Mouse (Mus musculus) adrenal gland, postnatal 4 days (tissue): ENCODE results near the gene Fgf16. TPM values are rescaled to one million over a fixed set of nuclear protein-coding genes. Genes with fewer than 3 reads are reported as not detected.

ENCODE experiments used
- DNase-seq, 2 experiments: peaks; one replicate each; pipeline ENCODE4 v3.0.0; 2021 to 2022; ENCODE audit warnings: low spot score in 2 of 2, mixed read lengths in 2 of 2
- long read RNA-seq, 2 experiments: library from polyadenylated mRNA; stranded (forward); transcript quantifications; one replicate each; pipeline ENCODE4 v2.0.0; 2021
- total RNA-seq, 2 experiments: library from RNA; stranded (reverse); gene quantifications; 2 replicates each; pipeline ENCODE4 v1.2.3; 2021

Gene Fgf16
- total RNA-seq, result under 1 TPM; 0.25 to 0.64 TPM
- long read RNA-seq, experiment 1, result 0 reads
- long read RNA-seq, experiment 2, partial matches to known transcripts, result 0 of 2 reads
- long read RNA-seq, experiment 2, other reads (novel, unspliced or antisense), result 2 of 2 reads

DNA sequence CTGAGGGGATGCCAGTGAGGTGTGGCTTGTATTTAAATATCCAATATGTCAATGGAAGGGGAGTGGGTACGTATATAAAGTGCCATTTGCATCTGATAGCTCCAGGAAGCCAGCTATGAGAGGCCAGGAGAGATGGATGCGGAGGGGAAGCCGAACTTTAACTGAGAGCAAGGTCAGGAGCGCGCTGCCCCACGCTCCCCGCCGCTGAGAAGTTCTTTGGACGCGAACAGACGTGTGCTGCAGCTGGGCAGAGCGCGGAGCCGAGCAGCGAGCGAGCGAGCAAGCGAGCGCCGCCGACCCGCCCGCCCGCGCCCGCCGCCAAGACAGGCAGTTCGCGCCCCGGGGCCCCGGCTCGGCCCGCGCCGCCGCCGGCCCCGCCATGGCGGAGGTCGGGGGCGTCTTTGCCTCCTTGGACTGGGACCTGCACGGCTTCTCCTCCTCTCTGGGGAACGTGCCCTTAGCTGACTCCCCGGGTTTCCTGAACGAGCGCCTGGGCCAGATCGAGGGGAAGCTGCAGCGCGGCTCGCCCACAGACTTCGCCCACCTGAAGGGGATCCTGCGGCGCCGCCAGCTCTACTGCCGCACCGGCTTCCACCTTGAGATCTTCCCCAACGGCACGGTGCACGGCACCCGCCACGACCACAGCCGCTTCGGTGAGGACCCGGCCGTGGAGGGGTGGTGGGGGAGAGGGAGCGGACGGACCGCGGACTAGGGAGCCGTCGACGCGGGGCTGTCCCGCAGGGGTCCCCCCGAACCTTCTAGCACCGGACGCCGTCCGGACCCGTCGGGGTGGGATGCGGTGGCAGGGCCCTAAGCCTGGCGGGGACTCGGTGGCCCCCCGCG lies at the start of gene Fgf16:
TSS of gene Fgf16 (plus strand) at position 118 of the 843 bp plus-strand sequence.
- no peak for DNase-seq

DNA sequence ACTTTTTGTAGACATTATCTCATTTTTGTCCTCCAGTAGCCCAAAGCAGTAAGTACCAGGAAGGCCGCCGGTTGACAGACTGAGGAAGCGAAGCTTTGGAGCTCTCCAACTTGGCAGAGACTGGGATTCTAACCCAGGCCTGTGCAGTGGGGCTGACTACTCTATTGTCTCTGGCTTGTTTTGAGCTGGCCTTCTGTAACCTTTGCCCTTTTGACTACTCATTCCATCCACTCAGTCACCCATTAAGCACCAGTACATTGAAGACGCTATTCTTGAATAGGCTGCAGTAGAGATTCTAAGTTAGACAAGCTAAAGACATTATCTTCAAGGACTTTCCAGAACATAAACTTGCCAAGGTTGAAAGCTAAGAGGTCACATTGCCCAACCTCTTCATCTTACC lies 49.3 kb upstream of the Fgf16 start:
- DNase-seq, result no peak

DNA sequence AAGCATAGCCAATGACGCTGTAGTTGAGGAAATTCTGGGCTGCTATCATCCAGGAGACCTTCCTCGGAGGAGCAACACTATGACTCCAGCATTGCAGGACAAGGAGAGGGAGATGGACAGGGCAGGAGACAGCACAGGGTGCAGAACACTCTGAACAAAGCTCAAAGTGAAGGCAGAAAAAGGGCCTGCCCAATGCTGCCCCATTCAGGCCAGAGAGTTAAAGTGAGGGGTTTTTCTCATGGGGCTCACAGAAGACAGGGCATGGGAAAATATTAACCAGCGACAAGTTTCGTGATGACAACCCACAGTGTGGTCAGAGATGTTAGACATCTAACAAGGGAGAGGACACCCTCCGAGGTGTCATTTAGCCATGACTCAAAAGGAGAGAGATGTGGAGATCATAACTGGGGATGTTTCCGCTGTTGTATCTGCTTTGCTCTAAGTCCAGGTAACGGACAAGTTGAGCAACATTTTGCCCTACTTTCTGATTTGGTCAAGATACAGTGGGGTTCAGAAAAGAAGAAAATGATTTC lies 48.2 kb upstream of the Fgf16 start:
- no peak for DNase-seq

DNA sequence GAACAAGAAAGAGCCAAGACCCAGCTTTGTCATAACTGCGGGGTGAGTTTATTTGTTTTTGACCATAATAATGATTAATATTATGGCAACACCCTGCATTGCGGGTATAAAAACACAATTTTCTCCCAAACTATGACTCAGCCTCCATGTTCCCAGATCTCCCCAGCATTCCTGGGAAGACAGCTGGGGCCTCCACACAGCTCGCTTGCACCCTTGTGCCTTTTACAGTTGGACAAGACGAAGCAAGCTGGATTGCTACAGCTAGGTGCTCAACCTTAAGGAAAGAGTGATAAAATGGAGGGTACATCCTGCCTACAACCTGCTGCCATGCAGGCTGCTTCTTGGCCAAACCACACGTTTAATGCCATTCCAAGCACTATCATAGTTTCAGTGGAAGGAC lies 45.7 kb upstream of the Fgf16 start:
- DNase-seq, result no peak

DNA sequence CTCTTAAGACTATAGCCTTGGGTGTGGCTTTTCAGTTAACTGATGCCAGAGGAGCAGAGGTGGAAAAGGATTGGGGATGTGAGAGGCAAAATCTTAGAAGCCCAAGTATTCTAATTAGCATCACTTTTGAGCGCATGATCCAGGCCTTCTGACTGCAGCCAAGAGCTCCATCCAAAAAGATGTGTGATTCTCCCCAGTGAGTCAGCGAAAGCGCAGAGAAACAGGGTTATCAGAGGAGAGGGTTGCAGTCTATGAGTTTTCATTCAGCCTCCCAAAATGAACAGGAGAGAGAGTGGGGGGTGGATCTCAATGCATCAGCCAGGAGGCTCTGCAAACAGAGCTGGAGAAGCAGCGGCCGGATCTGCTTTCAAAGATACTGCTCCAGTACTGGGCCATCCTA lies 45.1 kb upstream of the Fgf16 start:
- DNase-seq, result no peak

DNA sequence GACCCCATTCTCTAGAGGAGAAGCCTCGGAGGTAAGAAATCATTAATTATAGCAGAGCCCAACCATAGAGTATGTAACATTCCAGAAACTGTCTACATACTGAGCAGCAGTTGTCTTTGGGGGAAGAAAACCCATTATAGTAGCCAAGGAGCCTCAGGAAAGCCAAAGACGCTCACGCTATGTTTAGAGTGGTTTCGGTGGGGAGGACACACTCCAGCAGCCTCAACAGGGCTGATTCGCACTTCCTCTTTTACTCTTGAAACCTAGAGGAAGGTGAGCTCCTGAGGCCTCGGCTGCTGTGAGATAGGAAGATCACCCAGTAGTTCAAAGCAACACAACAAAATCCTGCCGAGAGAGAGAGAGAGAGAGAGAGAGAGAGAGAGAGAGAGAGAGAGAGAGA lies 39.9 kb upstream of the Fgf16 start:
- no peak for DNase-seq

DNA sequence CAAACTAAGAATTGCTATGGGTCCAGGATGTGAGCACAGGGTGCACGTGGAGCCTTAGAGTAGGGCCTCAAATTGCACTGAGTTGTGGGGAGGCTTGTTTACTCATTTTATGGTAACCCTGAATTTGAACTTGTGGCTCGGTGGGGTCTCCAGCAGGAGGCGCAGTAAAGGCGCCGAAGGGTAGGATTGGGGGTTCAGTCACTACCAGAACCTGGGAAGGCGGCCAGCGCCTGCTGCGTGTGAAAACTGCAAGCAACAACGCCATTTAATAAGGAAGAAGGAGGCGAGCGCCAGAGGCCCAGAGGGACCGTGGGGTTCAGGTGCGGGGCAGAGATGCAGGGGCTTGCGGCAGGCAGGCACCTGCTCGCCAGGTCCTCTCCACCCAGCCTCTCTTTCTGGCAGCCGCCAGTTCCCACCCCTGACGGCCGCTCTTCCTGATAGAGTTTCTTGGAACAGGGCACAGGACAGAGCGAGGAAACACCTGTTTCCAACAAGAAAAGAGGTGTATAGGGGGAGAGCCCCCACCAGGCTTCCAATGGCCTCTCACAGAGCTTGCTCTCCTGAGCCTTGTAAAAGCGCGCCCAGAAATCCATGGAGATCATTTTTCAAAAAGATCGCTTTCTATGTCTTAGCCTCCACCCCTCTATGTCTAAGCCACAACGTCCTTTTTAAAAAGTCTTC lies 1.1 kb upstream of the Fgf16 start:
- no peak for DNase-seq

DNA sequence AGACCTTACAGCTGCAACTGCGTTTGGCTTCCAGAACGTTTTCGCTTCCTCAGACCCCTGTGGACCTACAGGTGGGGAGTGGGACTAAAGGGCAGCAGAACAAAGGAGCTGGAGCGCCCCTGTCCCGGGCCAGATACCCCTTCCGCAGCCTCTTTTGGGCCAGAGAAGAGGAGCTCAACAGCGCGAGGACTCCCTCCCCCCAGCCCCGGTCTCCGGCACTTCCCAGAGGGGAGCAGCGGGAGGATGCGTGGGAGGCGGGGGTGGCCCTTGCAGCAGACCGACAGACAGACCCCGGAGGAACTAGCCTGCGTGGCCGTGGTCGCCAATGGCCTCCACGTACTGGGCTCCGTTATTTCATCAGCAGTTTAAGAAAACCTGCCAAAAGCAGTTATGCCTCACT lies 467 bp upstream of the Fgf16 start:
- DNase-seq, result peak in 1 of 2 experiments; percentile 3

DNA sequence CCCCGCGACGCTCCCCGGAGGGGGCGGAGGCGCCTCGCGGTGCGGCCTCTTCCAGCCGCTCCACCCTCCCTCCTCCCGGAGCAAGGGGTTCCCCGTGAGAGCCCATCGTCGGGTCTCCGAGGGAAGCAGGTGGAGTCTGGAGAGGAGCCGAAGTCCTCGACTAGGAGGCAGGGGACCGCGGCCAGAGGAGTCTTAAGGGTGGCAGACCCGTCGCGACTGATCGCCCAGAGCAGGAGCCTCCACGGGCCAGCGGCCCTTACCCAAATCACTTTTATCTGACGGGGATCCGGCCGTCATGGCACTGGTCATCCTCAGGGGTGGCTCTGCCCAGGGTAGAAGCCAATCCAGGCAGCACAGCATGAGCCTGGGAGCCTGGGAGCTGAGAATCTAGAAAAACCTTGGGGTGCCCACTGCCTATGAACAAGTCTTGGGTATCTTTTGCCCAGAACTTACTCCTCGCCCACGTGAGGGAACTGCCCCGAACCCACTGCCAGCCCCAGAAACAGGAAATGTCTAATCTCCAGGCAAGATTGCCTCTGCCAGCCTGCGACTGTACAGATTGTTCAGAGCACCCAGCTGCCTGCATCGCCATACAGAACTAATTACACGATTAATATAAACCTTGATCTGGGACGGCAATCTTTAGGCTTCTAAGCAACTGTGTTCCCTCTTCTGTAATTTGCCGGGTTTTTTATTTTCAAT lies 1.1 kb downstream of the Fgf16 start:
- no peak for DNase-seq

DNA sequence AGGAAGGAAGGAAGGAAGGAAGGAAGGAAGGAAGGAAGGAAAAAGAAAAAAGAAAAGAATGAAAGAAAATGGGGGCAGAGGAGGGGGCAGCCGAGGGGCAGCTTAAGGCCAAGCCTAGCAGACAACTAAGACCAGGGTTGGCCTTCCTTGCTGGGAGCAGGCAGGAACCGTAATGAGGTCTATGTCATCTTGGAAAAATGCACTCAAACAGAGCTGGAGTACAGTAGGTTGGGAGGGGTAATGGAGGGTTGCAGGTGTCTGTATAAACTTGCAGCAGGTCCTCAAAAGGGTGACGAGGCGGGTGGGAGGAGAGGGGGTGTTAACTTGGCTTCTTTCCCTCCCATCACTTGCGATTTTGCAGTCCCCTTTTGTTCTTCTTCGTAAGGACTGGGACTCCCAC lies 1.9 kb downstream of the Fgf16 start:
- no peak for DNase-seq

DNA sequence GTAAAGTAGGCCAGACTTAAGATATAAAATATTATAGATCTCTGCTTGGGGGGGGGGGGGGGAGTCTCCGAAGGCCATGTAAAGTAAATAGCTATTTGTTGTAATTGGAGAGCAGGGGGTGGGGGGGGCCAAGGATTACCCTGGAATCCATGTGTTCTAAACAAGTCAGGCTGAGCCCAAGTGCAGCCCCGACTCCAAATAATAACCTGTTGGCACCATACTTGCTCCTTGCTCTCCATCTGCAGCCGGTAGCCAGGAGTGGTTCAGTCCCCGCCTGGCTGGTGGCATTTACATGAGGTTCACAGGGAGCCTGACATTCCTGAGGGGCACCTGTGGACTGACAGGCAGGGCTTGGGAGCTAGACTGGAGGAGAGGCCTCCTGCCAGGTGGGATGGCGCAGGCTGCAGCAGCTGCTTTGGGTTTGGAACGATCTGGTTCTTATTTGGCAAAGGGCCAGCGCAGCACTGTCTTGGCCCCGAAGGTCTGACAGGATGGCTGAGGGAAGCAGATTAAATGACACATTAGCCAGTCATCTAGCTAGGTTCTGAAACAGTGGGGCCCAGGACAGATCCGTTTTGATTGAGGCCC lies 3.2 kb downstream of the Fgf16 start:
- no peak for DNase-seq

DNA sequence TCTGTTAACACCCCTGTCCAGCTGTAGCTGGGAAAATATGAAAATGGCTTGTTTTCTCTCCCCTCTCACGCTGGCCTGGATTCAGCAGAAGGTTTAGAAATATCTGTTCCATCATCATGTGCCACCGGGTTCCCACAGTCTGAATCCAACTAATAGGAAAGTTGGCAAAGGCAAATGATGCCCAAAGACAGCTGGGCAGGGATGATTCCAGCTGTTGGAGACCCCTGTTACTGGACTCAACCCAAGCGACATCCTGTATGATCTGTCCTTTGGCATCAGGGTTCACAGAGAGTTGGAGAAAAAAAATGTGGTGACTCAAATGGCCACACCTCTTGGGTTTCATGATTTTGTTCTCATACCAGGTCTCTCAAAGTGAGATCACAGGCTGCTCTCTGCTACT lies 3.9 kb downstream of the Fgf16 start:
- no peak for DNase-seq

DNA sequence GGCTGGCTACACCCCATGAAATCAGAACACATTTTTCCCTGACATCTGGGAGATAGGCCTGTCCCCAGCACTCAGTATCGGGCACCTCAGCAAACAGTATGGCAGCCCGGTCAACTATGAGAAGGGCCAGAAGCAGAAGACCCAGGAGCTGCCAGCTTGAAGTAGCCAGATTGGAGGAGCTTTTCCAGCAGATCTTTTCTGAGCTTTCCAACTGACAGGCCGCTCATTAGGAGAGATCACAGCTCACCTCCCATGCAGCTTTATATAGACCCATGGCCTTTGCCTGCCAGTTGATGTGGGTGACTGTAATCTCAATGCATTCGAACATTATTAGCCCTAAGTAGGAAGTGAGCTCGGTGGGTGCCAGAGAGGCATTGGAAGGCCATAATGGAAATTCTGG lies 9.2 kb downstream of the Fgf16 start:
- no peak for DNase-seq

DNA sequence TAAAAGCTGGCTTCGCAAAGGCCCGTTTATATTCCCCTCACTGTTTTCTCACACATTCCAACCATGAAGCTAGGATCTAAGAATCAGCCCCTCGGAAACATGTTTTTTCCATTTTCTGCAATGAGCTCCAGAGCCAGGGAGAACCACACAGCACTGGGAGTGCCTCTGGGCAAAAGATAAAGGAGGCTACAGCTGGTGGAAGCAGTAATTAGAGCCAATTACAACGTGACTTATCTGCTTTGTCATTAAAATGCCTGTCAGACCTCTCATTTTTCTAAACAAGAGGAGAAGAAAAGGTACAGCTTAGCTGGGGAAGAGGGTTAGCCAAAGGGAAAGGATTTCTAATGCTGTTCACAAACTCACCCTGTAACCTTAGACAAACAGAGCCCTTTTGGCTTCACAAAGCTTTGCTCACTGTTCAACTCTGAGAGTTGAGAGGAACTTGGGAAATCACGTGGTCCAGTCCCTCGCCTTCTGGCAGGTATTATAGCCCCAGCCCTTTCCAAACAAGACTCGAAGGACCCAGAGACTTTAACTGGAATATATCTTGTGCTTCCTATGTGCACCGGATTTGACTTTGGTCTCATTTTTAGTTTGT lies 30.8 kb downstream of the Fgf16 start:
- no peak for DNase-seq

DNA sequence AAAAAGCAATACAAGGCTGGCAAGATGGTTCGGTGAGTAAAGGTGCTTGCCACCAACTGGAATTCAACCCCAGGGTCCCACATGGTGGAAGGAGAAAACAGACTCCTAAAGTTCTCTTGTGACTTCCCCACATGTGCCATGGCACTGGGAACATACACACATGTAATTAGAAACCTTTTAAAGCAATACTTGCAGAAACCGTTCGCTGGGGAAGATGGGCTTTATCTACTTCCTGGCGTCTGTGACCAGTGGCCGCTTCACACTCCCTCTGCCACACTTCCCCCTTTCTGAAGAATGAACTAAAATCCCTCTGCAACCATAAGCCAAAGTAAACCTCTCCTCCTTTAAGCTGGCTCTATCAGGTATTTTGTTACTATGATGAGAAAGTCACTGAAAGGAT lies 60.4 kb downstream of the Fgf16 start:
- no peak for DNase-seq

Other genes with a start within 250 kb of the Fgf16 start
- gene Atrx, start 165.1 kb downstream of the Fgf16 start, total RNA-seq, result 100 to 1,000 TPM; 140 to 172 TPM
- gene Magt1, start 247.6 kb downstream of the Fgf16 start, total RNA-seq, result 10 to 100 TPM; 51.6 to 57.8 TPM